Mouse (Mus musculus) liver, embryonic 16.5 days (tissue): ENCODE measurements around the gene Hlcs. TPM values are rescaled to one million over a fixed set of nuclear protein-coding genes. Genes with fewer than 3 reads are reported as not detected.

ENCODE experiments used
- ATAC-seq: fragments of 200-750 bp; cut with Nextera tagmentation; 2 replicates; pipeline ENCODE4 v1.8.0; 2017; ENCODE audit warnings: low read depth, mild to moderate bottlenecking, moderate number of reproducible peaks, moderate library complexity
- H3K27ac ChIP-seq: fragments of 300-500 bp; sonication (generic); 2 replicates; pipeline ENCODE4 v1.5.1; 2014; ENCODE audit warnings: mild to moderate bottlenecking, low read length
- H3K27me3 ChIP-seq: fragments of 300-500 bp; sonication (generic); 2 replicates; pipeline ENCODE4 v1.6.1; 2014; ENCODE audit warnings: low read depth, low read length, mixed read lengths; ENCODE audit not compliant: control insufficient read depth, insufficient read depth
- H3K36me3 ChIP-seq: fragments of 300-500 bp; sonication (generic); 2 replicates; pipeline ENCODE4 v1.6.1; 2014; ENCODE audit warnings: mild to moderate bottlenecking; ENCODE audit not compliant: control insufficient read depth, insufficient read depth
- H3K4me1 ChIP-seq: fragments of 300-500 bp; sonication (generic); 2 replicates; pipeline ENCODE4 v1.6.1; 2014; ENCODE audit warnings: low read depth, low read length, mixed read lengths; ENCODE audit not compliant: control insufficient read depth
- H3K4me2 ChIP-seq: fragments of 300-500 bp; sonication (generic); 2 replicates; pipeline ENCODE4 v1.6.1; 2014; ENCODE audit warnings: low read depth, low read length, mixed read lengths
- H3K4me3 ChIP-seq: fragments of 300-500 bp; sonication (generic); 2 replicates; pipeline ENCODE4 v1.5.1; 2014; ENCODE audit warnings: low read depth, mild to moderate bottlenecking, low read length
- H3K9ac ChIP-seq: fragments of 300-500 bp; sonication (generic); 2 replicates; pipeline ENCODE4 v1.6.1; 2014; ENCODE audit warnings: low read depth, low read length
- H3K9me3 ChIP-seq: fragments of 300-500 bp; sonication (generic); replicated peaks from 2 replicates; pipeline ENCODE4 v1.6.1; 2016; ENCODE audit warnings: low read length; ENCODE audit not compliant: control insufficient read depth
- WGBS: fragments of 180-500 bp; shearing (Covaris S2); extraction: QIAGEN DNeasy Blood & Tissue Kit; methylation state at CpG from one replicate; pipeline ENCODE4 v1.1.7; 2014; ENCODE audit not compliant: insufficient replicate concordance; 5-methylcytosine and 5-hydroxymethylcytosine counted together
- polyA plus RNA-seq: library from polyadenylated mRNA; unstranded; fragments of >200 nt; fragmentation: Nextera tagmentation; extraction: Ambion mirVana; gene quantifications from 2 replicates; pipeline ENCODE4 v1.2.1, GENCODE M21; 2015

The Hlcs gene
- polyA plus RNA-seq, 1 experiment from 2014 or later = 2.2 TPM

DNA sequence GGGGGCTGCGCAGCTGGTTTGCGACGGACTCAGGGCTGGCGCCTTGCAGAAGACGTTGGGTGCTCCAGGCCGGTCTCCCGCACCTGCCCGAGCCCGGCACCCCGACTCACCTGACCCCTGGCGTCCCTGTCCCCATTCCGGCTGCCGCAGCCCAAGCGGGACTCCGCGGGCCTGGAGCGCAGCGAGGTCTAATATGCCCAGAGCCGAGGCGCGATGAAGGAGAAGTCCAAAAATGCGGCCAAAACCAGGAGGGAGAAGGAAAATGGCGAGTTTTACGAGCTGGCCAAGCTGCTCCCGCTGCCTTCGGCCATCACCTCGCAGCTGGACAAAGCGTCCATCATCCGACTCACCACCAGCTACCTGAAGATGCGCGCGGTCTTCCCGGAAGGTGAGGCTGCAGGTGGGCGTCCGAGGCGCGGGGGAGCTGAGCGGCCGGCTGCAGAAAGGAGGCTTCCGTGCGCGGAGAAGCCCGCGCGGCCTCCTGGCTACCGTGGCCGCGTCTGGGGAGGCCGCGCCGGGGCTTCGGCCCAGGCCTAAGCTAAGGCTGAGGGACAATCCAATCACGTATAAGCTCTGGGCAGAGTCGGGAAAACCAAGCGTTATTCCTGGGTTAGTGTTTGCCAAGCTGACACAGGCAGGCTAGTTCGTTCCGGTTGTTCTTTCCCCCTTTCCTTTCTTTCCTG is 227.6 kb downstream of the Hlcs start:
- H3K27ac ChIP-seq = no peak overlapping the region
- no peak for ATAC-seq
- H3K36me3 ChIP-seq = no peaks in the 10 kb centered on the region
- H3K9me3 ChIP-seq = no peaks in the 10 kb centered on the region
- no peak overlapping the region; the same call in 1 of the 2 replicates for H3K4me3 ChIP-seq
- H3K27me3 ChIP-seq = peaks cover 97% of the 10 kb centered on the region
- peaks cover 2% of the 10 kb centered on the region for H3K4me1 ChIP-seq
- H3K4me2 ChIP-seq = no peak overlapping the region
- WGBS = 1% methylated on average over 57 of the region's 57 CpGs
- H3K9ac ChIP-seq = no peak overlapping the region

- peaks cover 2% of the 10 kb centered on the region for H3K4me1 ChIP-seq
- under 1% methylated on average over 92 of the region's 96 CpGs for WGBS
- no peaks in the 10 kb centered on the region for H3K36me3 ChIP-seq
- H3K4me2 ChIP-seq = peak within 1 kb of the TSS; percentile 29
- peak within 1 kb of the TSS; percentile 26 for H3K4me3 ChIP-seq
- H3K27me3 ChIP-seq = peaks cover 97% of the 10 kb centered on the region
- no peak for ATAC-seq
- no peak within 1 kb of the TSS for H3K27ac ChIP-seq
- H3K9ac ChIP-seq = no peak within 1 kb of the TSS
- H3K9me3 ChIP-seq = no peaks in the 10 kb centered on the region
Measured at GRCm38 (mm10) chr16:94084711-94085602, 228.4 kb downstream of the Hlcs start, which contains the start of gene Sim2. Gene Sim2 (plus strand): TSS chr16:94084931.

GRCm38 (mm10) chr16:94083848-94084525 is 229.4 kb downstream of the Hlcs start:
- H3K4me2 ChIP-seq = no peak overlapping the region
- no peak for ATAC-seq
- 1% methylated on average over 41 of the region's 41 CpGs for WGBS

GRCm38 (mm10) chr16:94082960-94083847 is 230.2 kb downstream of the Hlcs start:
- no peak for ATAC-seq
- WGBS = 2% methylated on average over 46 of the region's 46 CpGs
- Histone ChIP-seq H3K4me2 (no peak overlapping the region), H3K9me3 (no peaks in the 10 kb centered on the region), H3K36me3 (no peaks in the 10 kb centered on the region), H3K27ac (no peak overlapping the region), H3K4me3 (no peak overlapping the region), H3K9ac (no peak overlapping the region), H3K4me1 (peaks cover 2% of the 10 kb centered on the region), H3K27me3 (peaks cover 97% of the 10 kb centered on the region)

More at GRCm38 (mm10) chr16:94083848-94084525, 229.4 kb downstream of the Hlcs start:
- no peaks in the 10 kb centered on the region for H3K36me3 ChIP-seq
- H3K4me3 ChIP-seq = no peak overlapping the region
- H3K27me3 ChIP-seq = peaks cover 97% of the 10 kb centered on the region
- no peaks in the 10 kb centered on the region for H3K9me3 ChIP-seq
- peaks cover 2% of the 10 kb centered on the region for H3K4me1 ChIP-seq
- H3K27ac ChIP-seq = no peak overlapping the region
- no peak overlapping the region for H3K9ac ChIP-seq

DNA sequence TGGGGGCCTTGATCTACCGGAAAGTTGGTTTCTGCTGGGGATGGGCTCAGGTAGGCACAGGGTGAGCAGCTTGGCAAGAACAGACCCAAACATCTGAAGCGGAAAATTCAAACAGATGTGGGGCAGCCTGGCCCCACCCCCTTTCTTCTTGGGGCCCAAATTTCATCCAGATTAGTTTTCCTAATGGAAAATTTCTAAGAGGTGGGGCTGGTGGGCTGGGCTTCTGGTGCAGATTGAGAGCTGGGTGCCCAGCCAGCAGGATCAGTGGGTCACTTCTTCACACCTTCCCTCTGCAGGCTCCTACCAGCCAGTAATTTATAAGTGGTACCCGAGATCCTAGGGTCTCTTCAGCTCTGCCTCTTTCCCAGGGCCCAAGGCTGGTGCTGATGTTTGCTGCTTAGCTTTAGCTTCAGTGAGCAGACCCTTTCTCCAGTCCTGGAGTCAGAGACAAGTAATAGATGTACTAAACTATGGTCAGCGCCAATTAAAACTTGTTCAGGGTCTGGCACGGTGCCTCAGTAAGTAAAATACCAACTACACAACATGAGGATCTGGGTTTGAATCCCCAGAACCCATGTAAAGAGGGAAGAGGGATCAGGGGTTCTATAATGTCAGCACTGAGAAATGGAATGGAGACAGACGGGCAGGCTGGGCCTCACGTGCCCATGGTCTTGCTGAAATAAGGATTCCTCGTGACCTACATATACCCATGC is 231.2 kb downstream of the Hlcs start:
- peaks cover 2% of the 10 kb centered on the region for H3K4me1 ChIP-seq
- H3K27me3 ChIP-seq = peaks cover 97% of the 10 kb centered on the region
- H3K4me3 ChIP-seq = no peak overlapping the region
- no peak overlapping the region for H3K4me2 ChIP-seq
- H3K27ac ChIP-seq = no peak overlapping the region
- H3K36me3 ChIP-seq = no peaks in the 10 kb centered on the region
- no peak overlapping the region for H3K9ac ChIP-seq
- no peaks in the 10 kb centered on the region for H3K9me3 ChIP-seq
- ATAC-seq = no peak
- 6% methylated on average over 8 of the region's 8 CpGs for WGBS

DNA sequence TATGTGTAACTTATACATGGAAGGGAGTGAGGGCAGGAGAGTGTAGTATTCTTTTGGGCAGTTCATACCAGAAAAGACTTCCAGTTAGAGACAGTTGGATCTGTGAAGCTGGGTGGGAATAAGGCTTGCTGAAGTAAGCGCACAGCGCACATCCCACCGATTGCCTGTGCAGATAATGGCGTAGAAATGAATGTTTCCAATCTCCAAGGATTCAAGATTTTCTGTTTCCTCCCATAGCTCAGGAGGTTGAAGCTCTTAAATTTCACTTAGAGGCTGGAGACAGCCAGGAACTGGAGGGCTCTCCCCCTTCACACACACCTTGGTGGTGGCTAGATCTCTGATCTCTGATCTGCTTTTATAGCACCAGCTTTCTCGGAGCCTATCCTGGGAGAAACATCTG is 231.8 kb downstream of the Hlcs start:
- Histone ChIP-seq H3K9ac (no peak overlapping the region), H3K27ac (no peak overlapping the region), H3K4me3 (no peak overlapping the region), H3K27me3 (peaks cover 96% of the 10 kb centered on the region), H3K36me3 (no peaks in the 10 kb centered on the region), H3K9me3 (no peaks in the 10 kb centered on the region), H3K4me1 (peaks cover 2% of the 10 kb centered on the region), H3K4me2 (no peak overlapping the region)
- 11% methylated on average over 5 of the region's 5 CpGs for WGBS
- no peak for ATAC-seq

DNA sequence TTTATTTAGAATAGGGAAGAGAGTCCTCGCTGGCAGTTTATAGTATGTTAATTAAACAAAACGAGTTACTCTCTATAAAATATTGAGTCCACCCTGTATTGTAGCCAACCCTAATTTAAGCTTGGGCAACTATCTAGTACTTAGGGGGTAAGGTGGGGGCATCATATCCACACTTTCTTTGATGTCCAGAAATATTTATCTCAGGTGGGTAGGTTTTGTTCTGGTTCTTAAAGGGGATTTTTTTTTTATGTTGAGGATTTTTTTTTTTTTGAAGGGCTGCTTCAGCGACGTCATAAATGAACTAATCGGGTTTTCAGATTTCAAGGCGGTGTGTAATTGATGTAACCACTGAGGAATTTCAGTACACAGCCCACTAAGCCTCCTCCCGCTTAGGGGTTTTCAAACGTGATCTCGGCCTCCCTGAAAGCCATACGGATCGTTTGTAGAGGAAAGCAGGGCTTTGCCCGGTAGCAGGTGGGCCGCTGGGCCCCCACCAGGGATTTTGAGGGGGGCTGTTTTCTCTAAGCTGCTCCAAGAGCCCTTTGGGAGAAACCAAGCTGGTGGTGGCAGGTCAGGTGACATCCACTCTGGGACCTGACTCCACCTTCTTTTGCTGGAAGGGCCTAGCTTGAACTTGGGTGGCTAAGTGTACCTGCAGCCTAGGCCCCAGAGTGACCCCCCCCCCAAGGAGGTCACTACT is 233.4 kb downstream of the Hlcs start:
- WGBS = 4% methylated on average over 13 of the region's 13 CpGs
- no peak overlapping the region for H3K4me3 ChIP-seq
- peaks cover 87% of the 10 kb centered on the region for H3K27me3 ChIP-seq

More for the DNA sequence above, 233.4 kb downstream of the Hlcs start:
- ATAC-seq = no peak
- Histone ChIP-seq H3K9me3 (no peaks in the 10 kb centered on the region), H3K4me2 (no peak overlapping the region), H3K4me1 (peaks cover 2% of the 10 kb centered on the region), H3K36me3 (no peaks in the 10 kb centered on the region), H3K27ac (no peak overlapping the region), H3K9ac (no peak overlapping the region)
